Mouse (Mus musculus) small intestine, adult 2 months (tissue): Measurements from ENCODE around the gene Map3k7. TPM values are rescaled to one million over a fixed set of nuclear protein-coding genes. Genes with fewer than 3 reads are reported as not detected.
A peak's percentile ranks its signal among the peaks of the same experiment; 100 is the strongest.

Experiments
- H3K27ac ChIP-seq: fragments of 200-500 bp; 2 replicates; pipeline ENCODE4 v1.5.1; 2012; ENCODE audit warnings: low read depth, low read length, control low read depth, inconsistent platforms; ENCODE audit not compliant: insufficient read depth
- H3K27me3 ChIP-seq: fragments of 200-500 bp; 2 replicates; pipeline ENCODE4 v1.6.1; 2012; ENCODE audit warnings: mild to moderate bottlenecking, moderate library complexity, low read length, inconsistent platforms; ENCODE audit not compliant: control insufficient read depth, insufficient read depth
- H3K36me3 ChIP-seq: fragments of 200-500 bp; 2 replicates; pipeline ENCODE4 v1.6.1; 2012; ENCODE audit warnings: mild to moderate bottlenecking, low read length, control low read depth, inconsistent platforms; ENCODE audit not compliant: control insufficient read depth, insufficient read depth
- H3K4me1 ChIP-seq: fragments of 200-500 bp; 2 replicates; pipeline ENCODE4 v1.6.1; 2012; ENCODE audit warnings: low read length, inconsistent platforms, mixed read lengths; ENCODE audit not compliant: control insufficient read depth, insufficient read depth, insufficient read length
- H3K4me3 ChIP-seq: fragments of 200-500 bp; 2 replicates; pipeline ENCODE4 v1.5.1; 2012; ENCODE audit warnings: low read depth, mild to moderate bottlenecking, control low read depth, inconsistent platforms, low read length, moderate library complexity
- CTCF ChIP-seq: fragments of 200-500 bp; IDR thresholded peaks from 2 replicates; pipeline ENCODE4 v1.5.1; 2012; ENCODE audit warnings: low read depth, mild to moderate bottlenecking, control low read depth, inconsistent platforms, low read length, moderate library complexity, mixed read lengths; ENCODE audit not compliant: insufficient replicate concordance, insufficient read length; ENCODE audit errors: extremely low read depth
- POLR2A ChIP-seq: fragments of 200-500 bp; IDR thresholded peaks from 2 replicates; pipeline ENCODE4 v1.6.1; 2012; ENCODE audit warnings: low read depth, mild to moderate bottlenecking, control low read depth, inconsistent platforms, low read length, moderate library complexity
- WGBS: fragments of 180-500 bp; shearing (Covaris S2); methylation state at CpG from one replicate; pipeline ENCODE4 v1.1.7; 2018; 5-methylcytosine and 5-hydroxymethylcytosine counted together
- polyA plus RNA-seq: library from polyadenylated mRNA; depleted of rRNA; stranded (reverse); fragments of >200 nt; gene quantifications from 2 replicates; pipeline ENCODE4 v1.2.3, GENCODE M21; 2012

Gene Map3k7
- polyA plus RNA-seq, 1 experiment = 26.0 TPM

DNA sequence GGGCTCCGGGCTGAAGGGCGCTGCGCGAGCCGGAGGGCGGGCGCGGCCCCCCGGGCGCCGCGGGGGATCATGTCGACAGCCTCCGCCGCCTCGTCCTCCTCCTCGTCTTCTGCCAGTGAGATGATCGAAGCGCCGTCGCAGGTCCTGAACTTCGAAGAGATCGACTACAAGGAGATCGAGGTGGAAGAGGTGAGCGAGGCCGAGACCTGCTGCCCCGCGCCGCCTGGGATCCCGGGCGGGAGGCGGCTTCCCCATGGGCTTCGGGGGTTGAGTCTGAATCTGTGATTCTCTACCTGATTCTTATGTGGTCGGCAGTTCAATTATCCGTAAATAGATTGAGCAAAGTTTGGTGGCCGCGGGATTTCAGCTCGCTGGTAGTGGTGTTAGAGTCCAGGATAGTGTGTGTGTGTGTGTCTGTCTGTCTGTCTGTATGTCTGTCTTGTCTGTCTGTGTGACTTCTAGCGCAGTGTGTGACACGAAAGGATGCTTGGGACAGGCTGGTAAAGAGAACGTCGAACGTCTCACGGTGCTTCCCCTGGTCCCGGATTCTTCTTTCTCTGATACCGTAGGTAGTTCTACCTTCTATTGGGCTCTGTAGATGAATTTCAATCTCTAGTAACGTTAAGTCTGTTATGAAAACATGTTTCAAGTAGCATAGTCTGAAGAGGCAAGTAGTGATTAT lies 438 bp downstream of the Map3k7 start:
- H3K36me3 ChIP-seq = 0 out of 2 replicates have a peak, but pooled peaks cover 1% of the 10 kb centered on the region
- H3K4me1 ChIP-seq = 0 out of 2 replicates have a peak, but pooled peaks cover 2% of the 10 kb centered on the region
- H3K27me3 ChIP-seq = no peaks in the 10 kb centered on the region
- H3K4me3 ChIP-seq = peak overlapping the region; percentile 81
- peak overlapping the region; percentile 97 for H3K27ac ChIP-seq
- under 1% methylated on average over 47 of the region's 47 CpGs for WGBS
- TF ChIP-seq CTCF (no peak), POLR2A (no peak)

- H3K27ac ChIP-seq = no peak overlapping the region
- 44% methylated on average over 2 of the region's 2 CpGs for WGBS
- no peak overlapping the region for H3K4me3 ChIP-seq
- TF ChIP-seq CTCF (no peak), POLR2A (no peak)
- 0 out of 2 replicates have a peak, but pooled peaks cover 1% of the 10 kb centered on the region for H3K36me3 ChIP-seq
- H3K4me1 ChIP-seq = 0 out of 2 replicates have a peak, but pooled peaks cover 2% of the 10 kb centered on the region
- no peaks in the 10 kb centered on the region for H3K27me3 ChIP-seq
These were observed 1.3 kb downstream of the Map3k7 start for GRCm38 (mm10) chr4:31965208-31965607.

- TF ChIP-seq POLR2A = no peak
- no peak for TF ChIP-seq CTCF
- Histone ChIP-seq H3K4me1 (no peaks in the 10 kb centered on the region), H3K27ac (no peak overlapping the region), H3K4me3 (no peak overlapping the region), H3K36me3 (peaks cover 3% of the 10 kb centered on the region; the same call in 1 of the 2 replicates), H3K27me3 (no peaks in the 10 kb centered on the region)
- WGBS = 73% methylated on average over 1 of the region's 1 CpGs
These were observed 7.5 kb downstream of the Map3k7 start for GRCm38 (mm10) chr4:31971437-31971836.

- WGBS = 50% methylated on average over 6 of the region's 6 CpGs
- Histone ChIP-seq H3K4me1 (no peaks in the 10 kb centered on the region), H3K4me3 (no peak overlapping the region), H3K27ac (no peak overlapping the region), H3K27me3 (no peaks in the 10 kb centered on the region), H3K36me3 (peaks cover 5% of the 10 kb centered on the region; the same call in 1 of the 2 replicates)
- TF ChIP-seq POLR2A (no peak), CTCF (no peak)
These were observed 8.3 kb downstream of the Map3k7 start for GRCm38 (mm10) chr4:31972181-31972580.

- no peak overlapping the region for H3K4me3 ChIP-seq
- H3K36me3 ChIP-seq = peaks cover 17% of the 10 kb centered on the region
- H3K27ac ChIP-seq = no peak overlapping the region
- H3K27me3 ChIP-seq = no peaks in the 10 kb centered on the region
- no peaks in the 10 kb centered on the region for H3K4me1 ChIP-seq
- TF ChIP-seq CTCF (no peak), POLR2A (no peak)
- 73% methylated on average over 3 of the region's 3 CpGs for WGBS
These were observed 11.5 kb downstream of the Map3k7 start for GRCm38 (mm10) chr4:31975260-31975950.

DNA sequence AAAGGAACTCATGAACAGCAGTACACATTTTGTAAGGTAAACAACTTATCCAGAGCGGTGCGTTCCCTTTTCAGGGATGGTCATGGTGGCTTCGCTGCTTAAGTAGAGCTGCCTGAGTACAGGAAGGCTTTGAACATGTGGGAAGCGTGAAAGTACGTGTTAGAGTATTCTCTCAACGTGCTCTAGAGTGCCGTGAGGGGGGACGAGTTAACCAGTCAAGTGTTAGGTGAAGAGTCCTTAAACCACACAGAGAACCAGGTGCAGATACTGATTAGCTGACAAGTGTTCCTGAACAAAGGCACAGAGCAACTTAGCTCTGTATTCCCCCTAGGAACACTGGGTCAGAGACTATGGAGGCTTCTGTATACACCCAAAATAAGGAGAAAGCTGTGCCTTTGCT lies 18.0 kb downstream of the Map3k7 start:
- H3K36me3 ChIP-seq = peaks cover 38% of the 10 kb centered on the region
- WGBS = 93% methylated on average over 8 of the region's 8 CpGs
- no peak overlapping the region for H3K4me3 ChIP-seq

DNA sequence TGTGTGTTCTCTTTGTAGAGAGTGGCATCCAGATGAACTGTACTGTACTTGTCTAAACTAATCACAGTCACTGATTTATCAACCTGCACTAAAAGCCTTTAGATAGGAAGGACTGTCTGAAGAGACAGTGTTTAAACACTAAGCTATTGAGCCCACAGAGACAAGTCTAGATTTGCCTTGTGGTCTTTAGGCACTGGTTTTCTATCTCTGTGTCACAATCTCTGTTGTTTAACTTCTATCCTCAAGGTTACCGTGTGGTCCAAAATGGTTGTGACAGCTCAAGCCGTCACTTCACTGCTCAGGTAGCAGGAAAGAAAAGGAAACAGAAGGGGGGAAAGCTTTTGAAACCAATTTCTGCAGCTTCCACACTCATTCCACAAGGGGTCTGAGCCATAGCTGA lies 29.5 kb downstream of the Map3k7 start:
- H3K4me3 ChIP-seq = no peak overlapping the region
- H3K36me3 ChIP-seq = peaks cover 47% of the 10 kb centered on the region
- H3K4me1 ChIP-seq = no peaks in the 10 kb centered on the region
- no peak overlapping the region for H3K27ac ChIP-seq
- TF ChIP-seq POLR2A = no peak
- no peak for TF ChIP-seq CTCF
- WGBS = 84% methylated on average over 2 of the region's 2 CpGs
- no peaks in the 10 kb centered on the region for H3K27me3 ChIP-seq

More for the DNA sequence above, 18.0 kb downstream of the Map3k7 start:
- Histone ChIP-seq H3K27me3 (no peaks in the 10 kb centered on the region), H3K27ac (no peak overlapping the region), H3K4me1 (no peaks in the 10 kb centered on the region)
- TF ChIP-seq POLR2A = no peak
- TF ChIP-seq CTCF = no peak
